Mouse (Mus musculus) layer of hippocampus, postnatal 25 days (tissue): Measurements from ENCODE around the gene 2410015M20Rik. TPM values are rescaled to one million over a fixed set of nuclear protein-coding genes. Genes with fewer than 3 reads are reported as not detected.
"Not testable (repeated sequence)": the region's sequence is repeated elsewhere in the genome, so short reads cannot be mapped to it uniquely, and the experiment has no call there.

ENCODE experiments used
- DNase-seq, 2 experiments: peaks; one replicate each; pipeline ENCODE4 v3.0.0; 2022; ENCODE audit warnings: mixed read lengths in 2 of 2, low spot score in 1 of 2; ENCODE audit errors: extremely low spot score in 1 of 2
- total RNA-seq, 2 experiments: library from RNA; stranded (reverse); gene quantifications; 2 replicates each; pipeline ENCODE4 v1.2.3; 2021

The 2410015M20Rik gene
- total RNA-seq, 2 experiments from 2014 or later = 138 to 163 TPM

GRCm38 (mm10) chr17:56614391-56615135 is 5.0 kb upstream of the 2410015M20Rik start:
- DNase-seq = no peak

DNA sequence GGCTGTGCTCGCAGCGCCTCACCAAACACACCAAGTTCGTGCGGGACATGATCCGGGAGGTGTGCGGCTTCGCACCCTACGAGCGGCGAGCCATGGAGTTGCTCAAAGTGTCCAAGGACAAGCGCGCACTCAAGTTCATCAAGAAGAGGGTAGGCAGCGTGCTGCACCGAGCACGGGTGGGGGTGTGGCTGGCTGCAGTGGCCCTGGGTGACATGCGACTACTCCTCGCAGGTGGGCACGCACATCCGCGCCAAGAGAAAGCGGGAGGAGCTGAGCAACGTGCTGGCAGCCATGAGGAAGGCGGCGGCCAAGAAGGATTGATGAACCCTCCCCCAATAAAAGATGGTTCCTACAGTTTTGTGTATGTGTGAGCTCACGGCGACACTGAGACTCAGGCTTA is 4.3 kb upstream of the 2410015M20Rik start:
- DNase-seq = not testable (repeated sequence)

GRCm38 (mm10) chr17:56613236-56613844 is 3.8 kb upstream of the 2410015M20Rik start, which contains the start of gene Rpl36:
Gene Rpl36 (plus strand): TSS chr17:56613416.
- DNase-seq = peak; percentile 97 to 99

DNA sequence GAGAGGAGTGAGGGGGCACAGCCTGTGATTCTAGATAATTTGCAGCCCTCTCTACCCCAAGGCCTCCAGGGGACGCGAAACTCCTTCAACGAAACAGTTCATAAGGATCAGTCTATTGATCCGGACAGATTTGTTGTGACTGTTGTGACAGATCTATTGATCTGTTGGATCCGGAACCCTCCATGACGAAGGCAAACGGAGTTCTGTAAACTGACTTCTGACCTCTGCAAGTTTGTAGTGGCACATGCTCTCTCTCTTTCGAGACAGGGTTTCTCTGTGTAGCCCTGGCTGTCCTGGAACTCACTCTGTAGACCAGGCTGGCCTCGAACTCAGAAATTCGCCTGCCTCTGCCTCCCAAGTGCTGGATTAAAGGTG is 3.0 kb upstream of the 2410015M20Rik start:
- not testable (repeated sequence) for DNase-seq

- no peak for DNase-seq
Measured at GRCm38 (mm10) chr17:56611861-56612564, 2.4 kb upstream of the 2410015M20Rik start.

DNA sequence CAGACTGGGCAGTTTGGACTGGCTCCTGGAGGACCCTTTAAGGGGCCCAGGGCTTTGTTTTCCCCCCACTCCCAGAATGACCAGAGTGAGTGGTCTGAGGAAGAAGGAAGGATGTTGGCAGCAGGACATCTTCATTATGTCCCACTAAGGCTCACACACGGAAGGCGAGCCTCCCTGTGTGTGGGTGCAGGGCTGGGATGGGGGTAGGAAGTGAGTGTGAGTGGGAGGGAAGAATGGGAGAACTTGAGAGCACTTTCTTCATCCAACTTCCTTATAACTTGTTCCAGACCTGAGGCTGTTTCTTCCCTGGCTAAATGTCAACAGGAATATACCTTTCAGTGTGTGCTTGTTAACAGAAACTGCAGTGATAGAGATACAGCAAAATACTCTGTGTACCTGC is 1.8 kb upstream of the 2410015M20Rik start:
- DNase-seq = no peak

- no peak for DNase-seq
Measured at GRCm38 (mm10) chr17:56608699-56609098, 872 bp downstream of the 2410015M20Rik start.

DNA sequence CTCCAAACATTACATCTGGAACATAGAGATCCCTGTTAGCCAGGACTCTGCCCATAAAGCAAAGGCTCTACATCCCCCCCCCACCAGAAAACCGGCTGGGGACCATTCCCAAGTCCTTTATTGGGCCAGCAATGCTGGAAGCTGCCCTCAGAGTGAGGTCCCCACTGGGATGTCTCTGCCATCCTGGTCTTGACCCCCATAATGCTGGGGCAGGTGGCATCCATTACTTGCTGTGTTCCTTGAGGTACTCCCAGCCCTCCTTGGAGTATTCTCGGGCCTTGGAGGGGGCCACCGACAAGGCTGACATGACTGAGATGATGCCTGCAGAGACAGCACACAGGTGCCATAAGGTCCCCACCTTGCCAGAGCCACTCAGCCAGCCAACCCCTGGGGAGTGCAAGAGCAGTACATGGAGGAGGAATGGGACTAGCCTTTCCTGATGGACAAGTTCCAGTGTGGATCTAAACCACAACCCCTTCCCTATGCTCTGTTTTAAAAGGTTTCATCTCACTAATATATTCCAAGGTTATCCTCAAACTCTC is 2.0 kb downstream of the 2410015M20Rik start:
- no peak for DNase-seq

DNA sequence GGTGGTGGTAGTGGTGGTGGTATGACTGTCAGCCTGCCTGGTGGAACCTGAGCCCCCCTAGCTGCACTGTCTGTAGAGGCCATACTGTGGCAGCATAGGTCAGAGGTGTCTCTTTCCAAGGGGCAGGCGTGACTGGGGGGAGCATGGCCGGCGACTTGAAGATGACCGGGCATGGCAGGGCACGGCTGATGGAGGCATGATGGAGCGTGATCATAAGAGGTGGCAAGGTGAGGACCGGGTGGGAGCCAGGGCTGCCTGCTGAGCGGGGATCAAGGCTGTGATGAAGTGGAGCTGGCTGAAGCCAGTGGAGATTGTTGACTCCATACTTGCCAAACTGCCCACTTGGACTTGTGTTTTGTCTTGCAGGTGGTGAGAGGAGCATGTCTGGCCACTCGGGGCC is 4.1 kb downstream of the 2410015M20Rik start:
- DNase-seq = no peak

DNA sequence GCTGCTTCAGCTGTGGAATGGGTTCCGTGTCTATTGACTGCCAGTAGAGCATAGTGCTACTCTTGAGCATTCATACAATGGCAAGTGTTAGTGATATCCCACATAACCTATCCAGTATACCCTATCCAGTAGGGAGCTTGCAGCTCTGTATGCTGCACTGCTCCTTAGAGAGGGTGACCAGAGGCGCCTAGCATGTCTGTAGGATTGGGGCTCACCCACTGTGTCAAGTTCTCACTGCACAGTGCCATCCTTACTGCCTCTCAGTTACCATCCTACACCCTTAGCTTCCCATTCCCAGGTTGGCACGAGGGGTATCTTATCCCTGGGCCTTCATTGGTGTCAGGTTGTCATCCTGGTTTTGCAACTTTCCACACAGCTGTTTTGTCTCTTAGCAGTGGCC is 5.1 kb downstream of the 2410015M20Rik start:
- no peak for DNase-seq

DNA sequence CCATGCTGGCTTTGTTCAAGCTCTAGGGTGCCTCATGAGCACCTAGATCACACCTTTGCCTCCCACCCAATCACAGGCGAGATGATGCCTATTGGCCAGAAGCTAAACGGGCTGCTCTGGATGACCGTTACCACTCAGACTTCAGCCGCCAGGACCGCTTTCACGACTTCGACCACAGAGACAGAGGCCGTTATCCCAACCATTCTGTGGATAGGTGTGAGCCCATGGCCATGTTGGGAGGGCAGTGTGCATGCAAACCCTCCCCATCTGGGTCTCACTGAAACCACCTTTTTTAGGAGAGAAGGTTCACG is 5.5 kb downstream of the 2410015M20Rik start:
- no peak for DNase-seq

- no peak for DNase-seq
Measured at GRCm38 (mm10) chr17:56603186-56604069, 6.1 kb downstream of the 2410015M20Rik start.

- no peak for DNase-seq
Measured at GRCm38 (mm10) chr17:56593527-56594271, 15.9 kb downstream of the 2410015M20Rik start.

DNA sequence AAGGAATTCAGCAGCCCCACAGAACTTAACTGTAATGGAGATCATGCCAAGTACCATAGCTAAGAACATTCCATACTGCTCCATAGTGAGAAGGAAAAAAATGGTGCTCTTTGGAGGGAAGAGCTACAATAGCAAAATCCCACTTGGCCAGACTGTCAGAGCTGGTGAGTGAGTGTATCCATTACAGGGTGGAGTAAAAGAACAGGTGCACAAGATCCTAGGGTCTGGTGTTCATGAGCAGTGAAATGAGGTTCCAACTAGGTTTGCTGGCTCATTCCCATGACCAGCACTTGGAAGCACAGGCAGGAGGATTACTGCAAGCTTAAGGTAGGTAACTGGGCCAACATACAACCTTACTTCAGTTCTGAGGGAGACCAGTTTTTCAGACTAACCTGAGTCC is 17.0 kb downstream of the 2410015M20Rik start:
- DNase-seq = no peak

GRCm38 (mm10) chr17:56588921-56589320 is 20.6 kb downstream of the 2410015M20Rik start:
- no peak for DNase-seq

DNA sequence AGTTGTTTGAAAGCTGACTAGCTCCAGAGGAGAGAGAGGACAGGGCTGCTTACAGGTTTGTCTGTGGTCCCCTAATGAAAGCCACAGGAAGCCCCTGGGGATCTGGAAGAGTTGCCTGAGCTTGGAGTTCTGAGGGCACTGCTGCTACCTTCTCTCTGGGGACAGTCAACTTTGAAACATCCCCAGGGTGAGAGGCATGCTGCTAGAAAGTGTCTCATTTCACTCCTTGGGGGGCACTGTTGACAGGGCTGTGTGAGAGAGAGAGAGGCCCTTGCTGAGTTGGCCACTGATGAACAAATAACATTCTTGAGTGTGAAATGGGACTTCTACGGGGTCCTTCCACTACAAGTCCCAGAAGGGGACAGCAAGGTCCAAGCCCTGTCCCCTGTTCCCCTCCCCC is 21.8 kb downstream of the 2410015M20Rik start:
- no peak for DNase-seq

DNA sequence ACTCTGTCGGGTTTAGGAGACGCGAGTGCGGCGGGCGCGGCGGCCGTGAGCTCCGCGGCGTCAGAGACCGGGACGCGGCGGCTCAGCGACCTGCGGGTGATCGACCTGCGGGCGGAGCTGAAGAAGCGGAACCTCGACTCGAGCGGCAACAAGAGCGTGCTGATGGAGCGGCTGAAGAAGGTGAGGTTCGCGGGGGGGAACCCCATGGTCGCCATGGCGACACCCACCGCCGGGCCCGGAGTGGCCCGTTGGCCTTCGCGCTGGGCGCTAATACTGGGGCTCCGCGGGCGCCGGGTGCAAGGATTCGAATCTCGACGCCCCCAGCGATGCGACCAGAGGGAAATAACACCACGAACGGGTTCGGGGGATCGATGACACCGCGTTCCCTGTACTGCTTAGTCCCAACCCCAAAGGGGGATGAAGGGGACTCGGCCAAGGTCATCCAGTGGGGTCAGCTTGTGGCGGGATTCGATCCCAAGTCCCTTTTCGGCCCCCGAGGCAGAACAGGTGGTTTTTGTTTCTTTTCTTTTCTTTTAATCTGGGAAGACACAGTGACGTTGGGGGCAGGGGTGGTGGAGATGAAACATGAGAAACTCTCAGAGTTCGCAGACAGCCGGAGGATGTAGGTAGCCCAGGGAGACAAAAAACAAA is 24.3 kb downstream of the 2410015M20Rik start:
- DNase-seq = peak in 1 of 2 experiments; percentile 35

- DNase-seq = peak; percentile 98
Measured at GRCm38 (mm10) chr17:56584257-56585130, 25.1 kb downstream of the 2410015M20Rik start, which contains the start of the genes Safb2 and Safb. Gene Safb2 (minus strand): TSS chr17:56584585. Gene Safb (plus strand): TSS chr17:56584825.
